Mouse (Mus musculus) spleen, embryonic (tissue): Measurements from ENCODE around the gene Phldb2.

ENCODE experiments used
- CTCF ChIA-PET: fragments of 350-600 bp; sonication (Branson Sonifier 250); formaldehyde crosslinking; loops from one replicate; lab custom pipeline; 2022; lab: Charles Lee

Phldb2 gene

GRCm38 (mm10) chr16:45953394-45953793 lies at the start of gene Phldb2:
Gene Phldb2 (minus strand): TSS chr16:45953598.
- CTCF ChIA-PET = no interaction called here

DNA sequence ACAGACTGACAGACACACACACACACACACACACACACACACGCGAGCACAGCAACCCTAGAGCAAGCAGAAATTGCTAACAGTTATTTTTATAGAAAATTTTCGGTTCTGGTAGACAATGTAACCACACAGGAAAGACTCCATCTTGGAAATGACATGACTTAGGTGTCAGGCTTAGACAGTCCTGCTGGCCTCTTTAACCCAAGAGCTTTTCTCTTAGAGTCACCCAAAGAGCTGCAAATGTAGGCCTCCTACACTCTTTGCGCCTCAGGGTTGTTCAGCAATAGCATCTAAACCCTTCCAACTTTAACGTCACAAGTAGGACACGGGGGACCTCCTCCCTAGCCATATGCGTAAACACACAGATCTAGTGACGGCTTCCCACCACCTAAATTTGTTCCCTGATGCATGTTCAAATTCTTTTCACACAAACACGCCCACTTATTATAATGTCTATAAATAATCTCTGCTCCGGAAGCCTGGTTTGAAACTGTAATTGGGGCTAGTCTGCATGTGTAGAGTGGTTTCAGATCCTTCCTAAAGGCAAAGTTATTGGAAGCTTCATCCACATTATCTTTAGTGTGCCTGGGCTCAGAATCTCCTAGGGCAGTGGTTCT lies 48.3 kb upstream of the Phldb2 start:
- CTCF ChIA-PET = no interaction called here

GRCm38 (mm10) chr16:46000976-46001375 lies 47.6 kb upstream of the Phldb2 start:
- CTCF ChIA-PET = no interaction called here

DNA sequence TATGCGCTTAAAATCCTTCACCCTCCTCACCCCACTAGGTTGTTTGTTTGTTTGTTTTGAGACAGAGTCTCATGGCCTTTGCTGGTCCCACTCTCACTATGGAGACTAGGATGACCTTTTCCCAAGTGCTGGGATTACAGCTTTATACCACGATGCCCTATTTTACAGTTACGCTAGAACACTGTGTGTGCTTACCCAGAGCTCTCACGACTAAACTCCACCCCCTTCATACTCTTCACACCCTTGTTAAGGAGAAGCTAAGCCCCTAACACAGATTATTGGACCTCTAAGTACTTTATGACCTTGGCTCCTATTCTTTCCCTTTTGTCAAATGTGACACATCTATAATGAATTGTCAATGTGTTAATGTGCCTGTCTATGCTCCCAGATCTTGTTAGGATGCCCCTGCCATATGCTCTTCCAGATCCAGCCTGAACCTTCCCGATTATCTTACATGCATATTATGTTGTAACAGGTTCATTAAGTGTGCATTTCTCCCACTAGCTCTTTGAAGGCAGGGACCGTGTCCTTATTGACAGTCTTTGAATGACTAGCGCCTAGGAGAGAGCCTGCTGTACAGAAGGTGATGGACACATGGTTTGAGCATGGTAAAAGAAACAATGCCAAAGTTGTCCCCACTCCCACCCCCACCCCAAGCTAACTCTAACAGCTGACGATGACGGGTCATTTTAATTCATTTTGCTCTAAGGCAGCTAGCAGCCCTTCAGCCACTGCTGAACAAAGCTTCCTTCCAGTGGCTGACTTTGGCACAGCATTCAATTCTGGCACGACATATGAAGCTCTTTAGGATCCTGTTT lies 46.2 kb upstream of the Phldb2 start:
- CTCF ChIA-PET = interaction anchor here (0.5 kb wide), 1 partner anchor 13 kb away, joined by 3 read pairs; no protein-coding TSS in a partner anchor

GRCm38 (mm10) chr16:45998231-45998630 lies 44.8 kb upstream of the Phldb2 start:
- CTCF ChIA-PET = no interaction called here

DNA sequence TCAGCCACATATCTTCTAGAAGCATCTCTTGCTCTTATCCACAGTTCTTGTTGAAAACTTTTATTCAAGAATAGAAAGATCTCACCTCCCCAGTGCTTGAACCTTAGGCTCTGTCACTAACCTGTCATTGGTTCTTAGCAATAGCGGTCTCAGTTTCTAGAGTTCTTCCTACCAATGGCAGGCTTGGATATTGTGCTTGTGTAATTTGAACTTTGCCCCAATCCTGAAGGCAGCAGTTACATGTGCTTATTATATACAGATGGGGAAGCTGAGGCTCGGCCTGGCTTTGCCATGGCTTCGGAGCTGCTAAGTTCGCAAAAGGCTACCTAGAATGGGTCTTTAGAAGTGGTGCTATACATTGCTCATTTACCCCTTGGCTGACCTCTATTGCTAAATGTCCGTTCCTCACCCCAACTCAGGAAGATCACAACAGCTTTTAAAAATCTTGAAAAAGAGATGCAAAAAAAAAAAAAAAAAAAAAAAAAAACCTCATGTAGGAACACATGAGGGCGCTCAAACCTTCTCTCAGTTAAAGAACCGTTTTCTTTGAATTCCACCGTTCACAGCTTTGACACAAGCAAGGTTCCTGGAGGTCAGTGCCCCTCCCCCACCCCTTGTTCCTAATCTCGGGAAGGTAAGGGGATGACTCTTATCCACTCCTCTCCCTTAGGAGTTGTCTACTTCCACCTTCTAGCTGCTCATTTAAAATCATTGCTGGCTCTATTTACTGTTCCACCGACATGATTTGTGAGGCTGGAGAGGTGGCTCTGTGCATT lies 37.7 kb upstream of the Phldb2 start:
- CTCF ChIA-PET = interaction anchor here (0.6 to 0.9 kb wide), 3 partner anchors 30 to 41 kb away, joined by 3 to 5 read pairs (median 3); no protein-coding TSS in a partner anchor

GRCm38 (mm10) chr16:45986236-45986635 lies 32.8 kb upstream of the Phldb2 start:
- CTCF ChIA-PET = interaction anchor here (1.1 kb wide), 1 partner anchor 18 kb away, joined by 3 read pairs; no protein-coding TSS in a partner anchor

GRCm38 (mm10) chr16:45984610-45985606 lies 31.5 kb upstream of the Phldb2 start:
- CTCF ChIA-PET = interaction anchor here (1.1 kb wide), 1 partner anchor 16 kb away, joined by 3 read pairs; no protein-coding TSS in a partner anchor

GRCm38 (mm10) chr16:45976251-45976650 lies 22.9 kb upstream of the Phldb2 start:
- CTCF ChIA-PET = no interaction called here

DNA sequence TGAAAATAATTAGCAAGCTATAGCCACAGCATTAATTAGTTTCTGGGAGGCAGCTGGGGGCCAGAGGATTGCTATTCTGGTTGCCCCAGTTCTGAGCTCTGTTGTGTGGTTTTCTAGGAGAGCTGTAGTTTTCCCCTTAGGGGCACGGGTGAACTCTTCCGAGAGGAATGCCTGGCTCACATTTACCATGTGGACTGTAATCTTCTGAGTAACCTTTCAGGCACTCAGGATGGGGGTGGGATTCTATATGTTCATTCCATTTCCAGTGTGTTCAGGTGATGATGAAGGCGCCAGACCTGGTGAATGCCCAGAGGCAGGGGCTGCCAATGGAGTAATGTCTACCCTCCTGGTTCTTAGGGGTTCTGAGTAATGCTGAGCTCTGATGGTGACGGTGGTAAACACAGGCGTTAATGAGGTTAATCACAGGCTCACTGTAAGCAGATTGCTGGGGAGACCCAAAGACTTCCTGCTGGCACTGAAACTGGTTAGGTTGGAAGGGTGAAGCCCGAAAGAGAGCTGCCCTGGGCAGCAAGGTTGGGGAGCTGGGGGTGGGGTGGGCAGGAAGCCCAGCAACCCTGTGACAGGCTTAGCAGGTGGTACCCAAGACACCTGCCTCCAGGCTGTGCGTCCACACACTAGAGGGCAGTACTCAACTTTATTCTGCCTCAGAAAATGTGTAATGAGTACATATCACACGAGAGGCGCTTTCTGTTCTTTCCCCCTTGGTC lies 20.7 kb upstream of the Phldb2 start:
- CTCF ChIA-PET = no interaction called here

- CTCF ChIA-PET = interaction anchor here (1.1 kb wide), 1 partner anchor 213 kb away, joined by 3 read pairs; no protein-coding TSS in a partner anchor
Measured at GRCm38 (mm10) chr16:45970187-45970586, 16.8 kb upstream of the Phldb2 start.

GRCm38 (mm10) chr16:45968716-45969115 lies 15.3 kb upstream of the Phldb2 start:
- CTCF ChIA-PET = interaction anchor here (1.4 kb wide), 1 partner anchor 17 kb away, joined by 3 read pairs; no protein-coding TSS in a partner anchor

GRCm38 (mm10) chr16:45967471-45967870 lies 14.1 kb upstream of the Phldb2 start:
- CTCF ChIA-PET = interaction anchor here (0.8 kb wide), 1 partner anchor 209 kb away, joined by 8 read pairs; no protein-coding TSS in a partner anchor

- CTCF ChIA-PET = no interaction called here
Measured at GRCm38 (mm10) chr16:45966604-45967003, 13.2 kb upstream of the Phldb2 start.

DNA sequence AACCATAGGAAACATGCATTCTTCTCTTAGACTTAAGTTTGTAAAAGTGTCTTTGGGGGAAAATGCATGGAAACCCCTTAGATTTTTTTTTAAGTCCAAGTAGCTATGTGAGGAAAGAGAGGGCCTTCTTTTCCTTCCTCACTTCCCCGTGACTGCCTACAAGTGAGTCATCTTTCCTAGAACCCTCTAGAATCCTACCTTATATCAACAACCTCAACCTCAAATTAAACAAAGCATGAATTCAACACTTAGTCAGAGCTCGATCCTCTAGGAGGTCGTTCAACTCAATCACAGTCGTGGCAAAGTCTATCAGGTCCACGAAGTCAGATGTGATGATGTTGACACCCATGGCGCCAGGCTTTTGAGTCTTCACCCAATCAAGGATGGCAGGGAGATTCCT lies 11.4 kb upstream of the Phldb2 start:
- CTCF ChIA-PET = no interaction called here

DNA sequence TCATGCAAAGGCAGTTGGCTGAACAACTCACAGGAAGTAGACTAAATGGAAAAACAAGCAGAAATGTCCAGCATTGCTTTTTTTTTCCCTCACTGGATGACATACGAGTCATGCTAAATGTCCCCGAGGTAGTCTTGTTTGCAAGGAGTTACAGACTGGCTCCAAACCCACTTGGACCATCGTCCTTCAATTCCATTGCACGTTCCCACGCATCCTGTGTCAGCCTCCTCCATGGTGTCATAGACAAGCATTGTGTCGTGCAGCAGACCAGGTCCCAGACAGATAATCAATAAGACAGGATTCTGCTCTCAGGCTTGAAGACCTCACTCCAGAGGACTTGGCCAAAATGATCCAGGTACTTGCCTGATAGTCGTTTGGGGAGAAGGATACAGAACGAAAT lies 10.4 kb upstream of the Phldb2 start:
- CTCF ChIA-PET = no interaction called here

DNA sequence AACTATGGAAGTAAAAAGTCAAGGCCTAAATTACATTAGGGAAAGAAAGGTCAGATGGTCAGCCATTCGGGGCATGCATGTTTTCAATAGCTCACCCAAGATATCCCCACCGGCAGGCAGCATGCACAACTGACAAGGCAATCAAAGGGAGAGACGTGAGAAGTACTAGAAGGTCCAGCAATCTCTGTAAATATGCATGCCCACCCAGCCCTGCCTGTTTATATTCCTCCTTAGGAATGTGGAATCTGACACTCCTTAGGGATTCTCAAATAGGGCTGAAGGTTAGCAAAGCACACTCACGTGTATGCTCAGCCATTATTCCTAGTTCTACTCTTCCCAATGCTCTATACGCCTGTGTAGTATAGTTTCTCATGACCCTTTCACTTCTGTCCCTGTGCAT lies 9.7 kb upstream of the Phldb2 start:
- CTCF ChIA-PET = no interaction called here

DNA sequence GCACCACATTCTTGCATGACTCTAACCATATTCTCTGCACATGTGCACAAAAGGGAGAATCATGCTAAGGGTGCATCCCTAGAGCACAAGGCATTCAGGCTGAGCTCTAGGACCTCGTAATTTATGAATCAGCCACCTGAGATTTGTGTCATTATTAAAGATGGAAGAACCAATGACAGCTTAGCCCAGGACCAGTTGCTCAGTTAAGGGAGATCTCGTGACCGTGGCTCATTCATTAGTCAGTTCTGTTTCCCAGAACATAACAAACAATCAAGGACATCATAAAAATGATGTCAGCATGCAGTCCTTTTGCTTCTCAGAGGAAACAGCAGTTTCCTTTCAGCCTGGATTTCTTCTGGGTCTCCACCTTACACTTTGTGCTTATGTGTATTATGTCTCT lies 7.6 kb upstream of the Phldb2 start:
- CTCF ChIA-PET = no interaction called here

DNA sequence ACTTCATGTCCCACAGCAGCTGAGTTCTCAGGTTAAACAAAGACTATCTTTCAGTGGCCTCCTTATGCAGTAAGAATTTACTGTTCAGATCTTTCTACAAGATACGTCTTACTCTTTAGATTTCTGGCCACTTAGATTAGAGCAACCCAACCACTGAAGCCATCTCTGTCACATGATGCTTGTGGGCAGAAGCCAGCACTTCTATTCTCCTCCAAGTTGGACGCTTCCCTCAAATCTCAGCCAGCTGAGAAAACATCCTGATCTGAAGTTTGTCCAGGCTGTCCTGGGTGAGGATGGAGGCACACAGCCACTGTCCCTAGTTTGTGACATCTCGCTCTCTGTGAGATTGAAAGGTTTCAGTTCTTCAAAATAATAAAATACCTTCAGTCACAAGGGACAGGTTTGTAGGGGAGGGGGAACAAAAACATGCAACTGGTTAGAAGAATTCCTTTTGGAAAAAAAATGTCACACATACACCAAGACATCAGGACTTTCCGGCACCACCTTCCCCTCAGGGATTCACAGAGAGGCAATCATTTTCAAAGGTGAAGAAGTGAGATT lies 3.1 kb upstream of the Phldb2 start:
- CTCF ChIA-PET = no interaction called here

DNA sequence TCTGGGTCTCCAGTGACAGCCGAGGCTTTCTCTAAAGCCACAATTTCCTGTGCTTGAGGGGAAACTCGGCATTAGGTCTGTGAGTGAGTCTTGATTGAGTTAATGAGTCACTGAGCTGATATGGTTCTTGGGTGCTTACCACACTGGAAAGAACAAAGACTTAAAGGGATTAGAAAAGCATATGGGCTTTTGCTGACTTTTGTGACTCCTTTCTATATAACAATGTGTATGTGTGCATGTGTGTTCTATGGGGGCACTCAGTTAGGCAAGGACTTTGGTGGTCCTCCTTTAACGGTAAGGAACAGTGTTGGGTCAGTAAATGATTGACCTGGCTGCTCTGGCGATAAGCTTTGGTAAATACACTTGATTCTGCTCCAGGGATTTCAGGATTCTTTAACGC lies 897 bp downstream of the Phldb2 start:
- CTCF ChIA-PET = no interaction called here
